Mouse (Mus musculus) G1E (cell line): Measurements from ENCODE around the gene Msantd1. TPM values are rescaled to one million over a fixed set of nuclear protein-coding genes. Genes with fewer than 3 reads are reported as not detected.

Experiments
- ATAC-seq: 2 replicates; pipeline ENCODE4 v1.8.0; 2016; ENCODE audit warnings: mild to moderate bottlenecking; ENCODE audit not compliant: insufficient number of reproducible peaks, poor library complexity, low FRiP score, severe bottlenecking; ENCODE audit errors: extremely low read depth
- DNase-seq: peaks from one replicate; pipeline ENCODE4 v3.0.0; 2012; ENCODE audit warnings: low spot score
- H3K27me3 ChIP-seq: 2 replicates; pipeline ENCODE4 v1.6.1; 2012; ENCODE audit warnings: mild to moderate bottlenecking, low read length, inconsistent platforms; ENCODE audit not compliant: insufficient read depth
- H3K36me3 ChIP-seq: replicated peaks from 2 replicates; pipeline ENCODE3; 2012; ENCODE audit warnings: mild to moderate bottlenecking, inconsistent platforms
- H3K4me1 ChIP-seq: 2 replicates; pipeline ENCODE4 v1.6.1; 2012; ENCODE audit warnings: low read depth, low read length, inconsistent platforms, mixed read lengths; ENCODE audit not compliant: insufficient read depth
- H3K4me3 ChIP-seq: 2 replicates; pipeline ENCODE4 v1.5.1; 2012; ENCODE audit warnings: low read depth, mild to moderate bottlenecking, inconsistent platforms, low read length, moderate library complexity, mixed read lengths
- H3K9me3 ChIP-seq: replicated peaks from 2 replicates; pipeline ENCODE4 v1.6.1; 2012; ENCODE audit warnings: inconsistent platforms
- CTCF ChIP-seq: IDR thresholded peaks from 2 replicates; pipeline ENCODE4 v1.5.1; 2012; ENCODE audit warnings: low read depth, low read length, inconsistent platforms, mixed read lengths
- GATA1 ChIP-seq: IDR thresholded peaks from 2 replicates; pipeline ENCODE4 v1.6.1; 2012; ENCODE audit warnings: borderline replicate concordance, low read length, inconsistent platforms, mixed read lengths
- GATA2 ChIP-seq: IDR thresholded peaks from 2 replicates; pipeline ENCODE4 v1.6.1; 2012; ENCODE audit warnings: low read depth, low read length, inconsistent platforms, borderline replicate concordance
- POLR2AphosphoS5 ChIP-seq: IDR thresholded peaks from 2 replicates; pipeline ENCODE4 v1.6.1; 2012; ENCODE audit warnings: low read depth, low read length, inconsistent platforms; ENCODE audit not compliant: insufficient replicate concordance
- TAL1 ChIP-seq: conservative IDR thresholded peaks from 2 replicates; pipeline ENCODE4 v1.6.1; 2012; ENCODE audit warnings: low read depth, low read length, inconsistent platforms, mixed read lengths
- polyA plus RNA-seq: library from polyadenylated mRNA; stranded (reverse); fragments of >175 nt; gene quantifications from 2 replicates; pipeline ENCODE4 v1.2.3, GENCODE M21; 2012
- total RNA-seq, 2 experiments: library from RNA; stranded (forward) in 1 of 2; stranded (reverse) in 1 of 2; fragments of 200-1000 nt in 1 of 2; fragments of >200 nt in 1 of 2; fragmentation: Nextera tagmentation in 1 of 2; gene quantifications; 2 replicates each; pipeline ENCODE4 v1.2.3; 2014 to 2017

The Msantd1 gene
- total and polyA plus RNA-seq, 3 experiments, result 0.20 to 0.22 TPM; not detected in 1

DNA sequence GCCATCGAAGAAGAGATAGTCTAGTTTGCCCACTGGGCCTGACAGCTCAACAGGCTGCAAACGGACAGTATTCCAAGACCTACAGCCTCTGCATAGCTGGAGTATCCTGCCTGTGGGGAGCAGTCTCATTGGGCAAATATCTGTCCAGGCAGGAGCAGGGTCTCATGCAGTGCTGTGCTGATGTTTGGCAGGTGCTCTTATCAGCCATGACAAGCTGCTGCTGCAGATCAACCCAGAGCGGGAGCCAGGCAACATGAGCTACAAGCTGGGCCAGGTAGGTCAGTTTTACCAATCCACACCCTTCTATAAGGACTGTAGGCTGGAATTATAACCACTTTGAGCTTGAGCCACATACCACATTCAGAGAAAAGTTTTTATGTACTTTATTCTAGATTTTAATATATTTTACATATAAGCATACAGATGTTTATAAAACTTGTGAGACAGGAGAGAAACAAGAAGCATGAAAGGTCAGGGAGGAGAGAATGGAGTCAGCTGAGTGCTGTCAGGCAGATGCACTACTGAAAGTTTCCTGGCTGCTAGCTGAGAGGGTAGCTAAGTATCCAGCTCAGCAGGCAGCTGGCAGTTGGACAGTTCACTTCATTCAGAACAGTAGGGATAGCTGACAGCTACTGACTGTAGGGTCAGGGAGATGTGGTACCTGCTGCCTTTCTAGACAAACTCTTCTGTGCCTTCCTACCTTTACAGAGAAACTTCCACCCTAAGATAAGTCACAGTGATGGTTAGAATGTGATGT is 10.9 kb upstream of the Msantd1 start:
- ATAC-seq, result no peak
- H3K36me3 ChIP-seq, result peaks cover 94% of the 10 kb centered on the region
- no peaks in the 10 kb centered on the region for H3K9me3 ChIP-seq
- no peak for TF ChIP-seq GATA1
- no peak for DNase-seq
- H3K4me1 ChIP-seq, result peaks cover 4% of the 10 kb centered on the region; the same call in 1 of the 2 replicates
- no peaks in the 10 kb centered on the region for H3K27me3 ChIP-seq
- no peak overlapping the region for H3K4me3 ChIP-seq

DNA sequence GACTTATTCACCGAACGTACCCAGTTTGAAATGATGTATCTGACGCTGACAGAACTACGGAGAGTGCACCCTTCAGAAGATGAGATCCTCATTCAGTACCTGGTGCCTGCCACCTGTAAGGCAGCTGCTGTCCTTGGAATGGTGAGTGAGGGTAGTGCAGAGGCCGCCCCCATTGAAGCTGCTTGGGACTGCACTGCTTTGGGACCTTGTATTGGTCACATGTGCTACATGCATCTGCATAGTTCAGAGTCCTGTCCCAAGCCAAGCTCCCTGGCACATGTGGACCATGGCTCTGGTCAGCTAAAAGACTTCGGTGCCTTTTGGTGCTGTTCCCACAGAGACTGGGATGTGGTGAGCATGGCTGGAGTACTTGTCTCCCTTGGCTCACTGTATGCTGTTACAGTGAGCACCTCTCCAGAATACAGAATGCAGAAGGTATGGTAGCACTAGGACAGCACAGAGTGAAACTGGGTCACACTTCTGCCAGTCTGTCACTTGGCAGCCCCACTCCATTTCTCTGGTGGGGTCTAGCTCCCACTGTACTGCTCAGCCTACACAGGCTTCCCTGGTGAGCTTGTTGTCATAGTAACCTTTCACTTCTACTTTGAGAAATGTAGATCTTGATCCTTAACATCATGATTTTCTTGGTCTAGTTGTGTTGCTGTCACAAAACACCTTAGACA is 7.9 kb upstream of the Msantd1 start:
- ATAC-seq (no peak), DNase-seq (no peak)
- no peak overlapping the region for H3K4me3 ChIP-seq
- peaks cover 97% of the 10 kb centered on the region for H3K36me3 ChIP-seq
- H3K9me3 ChIP-seq, result no peaks in the 10 kb centered on the region
- TF ChIP-seq GATA1, result no peak
- TF ChIP-seq POLR2AphosphoS5, result no peak
- TF ChIP-seq CTCF, result no peak
- no peak for TF ChIP-seq GATA2
- no peak for TF ChIP-seq TAL1
- H3K27me3 ChIP-seq, result no peaks in the 10 kb centered on the region
- peaks cover 4% of the 10 kb centered on the region; the same call in 1 of the 2 replicates for H3K4me1 ChIP-seq

DNA sequence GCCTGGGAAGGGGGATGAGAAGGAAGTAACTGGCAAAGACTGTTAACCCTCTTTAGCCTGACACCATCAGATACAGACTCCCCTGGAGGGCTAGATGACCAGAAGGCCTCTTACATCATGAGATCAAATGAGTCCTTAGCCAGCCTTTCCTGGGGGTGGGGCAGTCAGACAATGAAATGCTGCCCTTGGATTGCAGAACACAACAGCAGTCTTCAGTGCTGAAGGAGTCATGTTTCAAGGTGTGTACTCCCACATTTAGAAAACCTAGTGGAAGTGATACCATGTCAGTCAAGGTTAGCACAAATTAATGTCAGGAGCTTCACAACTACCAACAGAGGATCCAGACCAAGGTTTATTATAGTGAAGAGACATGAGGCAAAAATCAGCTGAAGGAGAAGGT is 5.4 kb upstream of the Msantd1 start:
- H3K27me3 ChIP-seq, result no peaks in the 10 kb centered on the region
- H3K4me3 ChIP-seq, result no peak overlapping the region
- no peaks in the 10 kb centered on the region for H3K4me1 ChIP-seq
- no peaks in the 10 kb centered on the region for H3K9me3 ChIP-seq
- DNase-seq (no peak), ATAC-seq (no peak)
- peaks cover 97% of the 10 kb centered on the region for H3K36me3 ChIP-seq
- TF ChIP-seq POLR2AphosphoS5 (no peak), GATA2 (no peak), TAL1 (no peak), CTCF (no peak), GATA1 (no peak)

DNA sequence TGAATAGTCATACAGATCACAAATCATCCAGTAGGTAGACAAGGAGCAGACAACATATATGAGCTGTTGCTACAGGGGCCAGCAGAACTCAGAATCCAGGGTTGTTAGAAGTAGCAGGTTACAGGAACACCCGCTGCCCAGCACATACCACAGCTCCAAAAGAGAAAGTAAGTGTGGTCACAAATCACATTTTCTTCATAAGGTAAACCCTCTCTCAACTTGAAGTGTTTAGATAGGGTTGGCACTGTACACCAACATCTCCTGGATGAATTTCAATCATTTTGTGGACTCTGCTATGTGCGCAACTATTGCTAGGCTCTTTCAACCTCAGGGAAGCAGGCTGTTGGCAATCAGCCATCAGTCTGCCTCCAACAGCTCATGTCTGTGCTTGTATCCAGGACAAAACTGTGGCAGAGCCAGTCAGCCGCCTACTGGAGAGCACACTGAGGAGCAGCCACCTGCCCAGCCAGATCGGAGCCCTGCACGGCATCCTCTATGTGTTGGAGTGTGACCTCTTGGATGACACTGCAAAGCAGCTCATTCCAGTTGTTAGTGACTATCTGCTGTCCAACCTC is 4.9 kb upstream of the Msantd1 start:
- peaks cover 97% of the 10 kb centered on the region for H3K36me3 ChIP-seq

DNA sequence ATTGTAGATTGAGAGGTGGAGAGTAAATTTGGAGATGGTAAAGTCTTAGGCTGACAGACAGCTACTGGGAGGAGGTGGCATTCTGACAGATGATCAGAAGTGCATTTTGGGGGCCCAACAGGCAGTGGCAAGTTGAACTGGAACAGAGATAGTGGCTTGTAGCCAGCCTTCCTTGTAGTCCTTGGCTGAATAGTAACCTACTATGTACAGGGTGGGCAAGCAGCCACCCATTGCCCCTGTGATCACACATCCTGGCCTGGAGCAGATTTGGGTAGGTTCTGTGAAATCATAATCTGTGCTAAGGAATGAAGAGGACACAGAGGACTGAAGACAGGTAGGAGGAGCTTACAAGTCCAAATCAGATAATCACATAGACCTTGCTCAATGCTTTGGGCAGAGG is 3.4 kb upstream of the Msantd1 start:
- DNase-seq (no peak), ATAC-seq (no peak)
- Histone ChIP-seq H3K4me3 (no peak overlapping the region), H3K9me3 (no peaks in the 10 kb centered on the region), H3K36me3 (peaks cover 97% of the 10 kb centered on the region), H3K4me1 (0 out of 2 replicates have a peak, but pooled peaks cover 2% of the 10 kb centered on the region), H3K27me3 (no peaks in the 10 kb centered on the region)
- no peak for TF ChIP-seq GATA2

More for the DNA sequence above, 4.9 kb upstream of the Msantd1 start:
- Histone ChIP-seq H3K4me1 (no peaks in the 10 kb centered on the region), H3K9me3 (no peaks in the 10 kb centered on the region), H3K4me3 (no peak overlapping the region), H3K27me3 (no peaks in the 10 kb centered on the region)
- no peak for TF ChIP-seq CTCF
- DNase-seq (no peak), ATAC-seq (no peak)

DNA sequence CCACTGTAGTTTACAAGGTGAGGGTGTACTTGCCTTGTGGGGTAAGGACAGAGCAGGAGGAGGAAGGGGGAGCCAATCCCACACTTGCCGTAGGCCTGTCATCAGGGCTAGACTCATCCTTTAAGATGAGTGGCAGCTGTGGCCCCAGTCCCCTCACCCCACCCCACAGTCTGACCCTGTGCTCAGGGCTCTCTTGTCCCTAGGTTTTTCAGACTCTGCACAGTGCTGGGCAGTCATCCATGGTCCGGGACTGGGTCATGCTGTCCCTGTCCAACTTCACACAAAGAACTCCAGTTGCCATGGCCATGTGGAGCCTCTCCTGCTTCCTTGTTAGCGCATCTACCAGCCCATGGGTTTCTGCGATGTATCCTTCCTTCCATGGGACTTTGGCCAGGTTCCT is 582 bp upstream of the Msantd1 start:
- no peak overlapping the region for H3K4me3 ChIP-seq
- peaks cover 95% of the 10 kb centered on the region for H3K36me3 ChIP-seq

More for the DNA sequence above, 582 bp upstream of the Msantd1 start:
- Histone ChIP-seq H3K4me1 (peaks cover 8% of the 10 kb centered on the region; the same call in 1 of the 2 replicates), H3K9me3 (no peaks in the 10 kb centered on the region), H3K27me3 (no peaks in the 10 kb centered on the region)
- ATAC-seq (no peak), DNase-seq (no peak)
- no peak for TF ChIP-seq TAL1
- TF ChIP-seq CTCF, result no peak
- TF ChIP-seq POLR2AphosphoS5, result no peak
- TF ChIP-seq GATA2, result no peak
- TF ChIP-seq GATA1, result no peak
